Mouse (Mus musculus) adrenal gland, postnatal 10 days (tissue): ENCODE results near the gene Nck2. TPM values are rescaled to one million over a fixed set of nuclear protein-coding genes. Genes with fewer than 3 reads are reported as not detected.

ENCODE experiments used
- DNase-seq: peaks from one replicate; pipeline ENCODE4 v3.0.0; 2021; ENCODE audit warnings: mixed read lengths
- long read RNA-seq, 2 experiments: library from polyadenylated mRNA; stranded (forward); transcript quantifications; one replicate each; pipeline ENCODE4 v2.0.0; 2021
- total RNA-seq, 2 experiments: library from RNA; stranded (reverse); gene quantifications; 2 replicates each; pipeline ENCODE4 v1.2.3; 2021

The Nck2 gene
- 10 to 100 TPM; 27.0 to 33.9 TPM for total RNA-seq
- long read RNA-seq, experiment 1, transcript Nck2-201 (5 exons, 2,772 nt): major isoform, 57 of 70 reads
- long read RNA-seq, experiment 1, partial matches to known transcripts: 7 of 70 reads
- long read RNA-seq, experiment 1, other reads (novel, unspliced or antisense): 6 of 70 reads
- long read RNA-seq, experiment 2, transcript Nck2-201 (5 exons, 2,772 nt): major isoform, 44 of 51 reads
- long read RNA-seq, experiment 2, partial matches to known transcripts: 2 of 51 reads
- long read RNA-seq, experiment 2, other reads (novel, unspliced or antisense): 5 of 51 reads

- no peak for DNase-seq
Measured at GRCm38 (mm10) chr1:43444531-43444930, at the start of gene Nck2. Gene Nck2 (plus strand): TSS chr1:43444579.

- DNase-seq: no peak
Measured at GRCm38 (mm10) chr1:43395040-43395439, 49.3 kb upstream of the Nck2 start.

GRCm38 (mm10) chr1:43395799-43396198, 48.6 kb upstream of the Nck2 start:
- DNase-seq: no peak

- no peak for DNase-seq
Measured at GRCm38 (mm10) chr1:43396522-43396921, 47.9 kb upstream of the Nck2 start.

- no peak for DNase-seq
Measured at GRCm38 (mm10) chr1:43397096-43397495, 47.3 kb upstream of the Nck2 start.

- DNase-seq: no peak
Measured at GRCm38 (mm10) chr1:43398738-43399601, 45.4 kb upstream of the Nck2 start.

GRCm38 (mm10) chr1:43399602-43400216, 44.7 kb upstream of the Nck2 start:
- no peak for DNase-seq

GRCm38 (mm10) chr1:43400655-43401054, 43.7 kb upstream of the Nck2 start:
- DNase-seq: no peak

GRCm38 (mm10) chr1:43403341-43403740, 41.0 kb upstream of the Nck2 start:
- DNase-seq: peak; percentile 18

GRCm38 (mm10) chr1:43404693-43405678, 39.4 kb upstream of the Nck2 start:
- DNase-seq: no peak

- DNase-seq: no peak
Measured at GRCm38 (mm10) chr1:43409019-43409418, 35.4 kb upstream of the Nck2 start.

GRCm38 (mm10) chr1:43412825-43413224, 31.6 kb upstream of the Nck2 start:
- no peak for DNase-seq

- DNase-seq: no peak
Measured at GRCm38 (mm10) chr1:43413298-43413697, 31.1 kb upstream of the Nck2 start.

GRCm38 (mm10) chr1:43413749-43414148, 30.6 kb upstream of the Nck2 start:
- no peak for DNase-seq

GRCm38 (mm10) chr1:43414228-43414627, 30.2 kb upstream of the Nck2 start:
- DNase-seq: no peak

GRCm38 (mm10) chr1:43414971-43415370, 29.4 kb upstream of the Nck2 start:
- DNase-seq: no peak

- no peak for DNase-seq
Measured at GRCm38 (mm10) chr1:43422969-43423748, 21.2 kb upstream of the Nck2 start.

- DNase-seq: peak; percentile 18
Measured at GRCm38 (mm10) chr1:43426526-43426925, 17.9 kb upstream of the Nck2 start.

- no peak for DNase-seq
Measured at GRCm38 (mm10) chr1:43426993-43427535, 17.3 kb upstream of the Nck2 start.
